Mouse (Mus musculus) MEL (cell line): ENCODE data around the gene Camkv. TPM values are rescaled to one million over a fixed set of nuclear protein-coding genes. Genes with fewer than 3 reads are reported as not detected.

Experiments used
- DNase-seq: peaks from one replicate; pipeline ENCODE4 v3.0.0; 2011; ENCODE audit warnings: low read depth, low spot score
- H3K27ac ChIP-seq: 2 replicates; pipeline ENCODE4 v1.5.1; 2012; ENCODE audit warnings: low read depth, mild to moderate bottlenecking, control low read depth, low read length, moderate library complexity; ENCODE audit not compliant: control insufficient read depth
- H3K27me3 ChIP-seq, 2 experiments: fragments of 150-350 bp in 1 of 2; sonication (generic) in 1 of 2; 2 replicates each; pipeline ENCODE4 v1.6.1; 2012; ENCODE audit warnings: low read length in 2 of 2, mild to moderate bottlenecking in 2 of 2, improper control_type of control experiment in 1 of 2, moderate library complexity in 1 of 2; ENCODE audit not compliant: insufficient read depth in 2 of 2, control insufficient read depth in 1 of 2
- H3K36me3 ChIP-seq, 2 experiments: 2 replicates each; pipeline ENCODE4 v1.6.1; 2012 to 2014; ENCODE audit warnings: low read length in 2 of 2, improper control_type of control experiment in 1 of 2, inconsistent platforms in 1 of 2, mild to moderate bottlenecking in 1 of 2; ENCODE audit not compliant: insufficient read depth in 2 of 2, control insufficient read depth in 1 of 2
- H3K4me1 ChIP-seq, 2 experiments: fragments of 150-350 bp in 1 of 2; sonication (generic) in 1 of 2; 2 replicates each; pipeline ENCODE4 v1.6.1; 2012; ENCODE audit warnings: low read length in 2 of 2, improper control_type of control experiment in 1 of 2, mild to moderate bottlenecking in 1 of 2; ENCODE audit not compliant: insufficient read depth in 2 of 2, control insufficient read depth in 1 of 2
- H3K4me3 ChIP-seq, 2 experiments: fragments of 150-350 bp in 1 of 2; sonication (generic) in 1 of 2; 2 replicates each; pipeline ENCODE4 v1.5.1; 2012; ENCODE audit warnings: low read depth in 2 of 2, low read length in 2 of 2, mild to moderate bottlenecking in 2 of 2, moderate library complexity in 2 of 2, control low read depth in 1 of 2, improper control_type of control experiment in 1 of 2; ENCODE audit not compliant: control insufficient read depth in 1 of 2, insufficient read depth in 1 of 2
- H3K79me2 ChIP-seq: 2 replicates; pipeline ENCODE4 v1.6.1; 2012; ENCODE audit warnings: mild to moderate bottlenecking, low read length, moderate library complexity; ENCODE audit not compliant: control insufficient read depth, poor library complexity, insufficient read depth
- H3K9ac ChIP-seq: 2 replicates; pipeline ENCODE4 v1.6.1; 2012; ENCODE audit warnings: low read depth, mild to moderate bottlenecking, control low read depth, low read length, moderate library complexity; ENCODE audit not compliant: control insufficient read depth, poor library complexity, severe bottlenecking
- H3K9me3 ChIP-seq: fragments of 150-350 bp; sonication (generic); replicated peaks from 2 replicates; pipeline ENCODE4 v1.6.1; 2012; ENCODE audit warnings: mild to moderate bottlenecking, low read length, improper control_type of control experiment, moderate library complexity; ENCODE audit not compliant: insufficient read depth
- BHLHE40 ChIP-seq: IDR thresholded peaks from 2 replicates; pipeline ENCODE4 v1.6.1; 2012; ENCODE audit warnings: low read depth, mild to moderate bottlenecking, inconsistent platforms, low read length, improper control_type of control experiment, borderline replicate concordance
- CHD1 ChIP-seq: IDR thresholded peaks from 2 replicates; pipeline ENCODE4 v1.6.1; 2012; ENCODE audit warnings: low read depth, mild to moderate bottlenecking, inconsistent platforms, low read length, improper control_type of control experiment
- CHD2 ChIP-seq: IDR thresholded peaks from 2 replicates; pipeline ENCODE4 v1.6.1; 2011; ENCODE audit warnings: low read length, improper control_type of control experiment
- E2F4 ChIP-seq: IDR thresholded peaks from 2 replicates; pipeline ENCODE4 v1.6.1; 2011; ENCODE audit warnings: low read depth, low read length, improper control_type of control experiment, borderline replicate concordance
- EP300 ChIP-seq, 2 experiments: IDR thresholded peaks; 2 replicates each; pipeline ENCODE4 v1.6.1; 2011; ENCODE audit warnings: improper control_type of control experiment in 2 of 2, low read length in 2 of 2, low read depth in 1 of 2, mild to moderate bottlenecking in 1 of 2
- HCFC1 ChIP-seq: IDR thresholded peaks from 2 replicates; pipeline ENCODE4 v1.6.1; 2012; ENCODE audit warnings: low read depth, mild to moderate bottlenecking, inconsistent platforms, low read length, improper control_type of control experiment, moderate library complexity
- MAX ChIP-seq: IDR thresholded peaks from 2 replicates; pipeline ENCODE4 v1.6.1; 2011; ENCODE audit warnings: low read length, improper control_type of control experiment
- MAZ ChIP-seq: IDR thresholded peaks from 2 replicates; pipeline ENCODE4 v1.6.1; 2012; ENCODE audit warnings: low read depth, mild to moderate bottlenecking, inconsistent platforms, low read length, improper control_type of control experiment
- MYB ChIP-seq: IDR thresholded peaks from 2 replicates; pipeline ENCODE4 v1.6.1; 2011; ENCODE audit warnings: mild to moderate bottlenecking, low read depth, low read length, improper control_type of control experiment
- NELFE ChIP-seq: IDR thresholded peaks from 2 replicates; pipeline ENCODE4 v1.6.1; 2011; ENCODE audit warnings: low read depth, low read length, improper control_type of control experiment
- NRF1 ChIP-seq: IDR thresholded peaks from 2 replicates; pipeline ENCODE4 v1.6.1; 2014; ENCODE audit warnings: low read depth, mild to moderate bottlenecking, inconsistent platforms, low read length, improper control_type of control experiment, moderate library complexity; ENCODE audit not compliant: poor library complexity, insufficient read depth, severe bottlenecking
- POLR2AphosphoS2 ChIP-seq: IDR thresholded peaks from 2 replicates; pipeline ENCODE4 v1.6.1; 2011; ENCODE audit warnings: low read length, improper control_type of control experiment
- RAD21 ChIP-seq: IDR thresholded peaks from 2 replicates; pipeline ENCODE4 v1.6.1; 2011; ENCODE audit warnings: mild to moderate bottlenecking, low read depth, low read length, improper control_type of control experiment
- TBP ChIP-seq: IDR thresholded peaks from 2 replicates; pipeline ENCODE4 v1.8.0; 2011; ENCODE audit warnings: low read depth, low read length, improper control_type of control experiment
- TCF12 ChIP-seq: IDR thresholded peaks from 2 replicates; pipeline ENCODE4 v1.6.1; 2014; ENCODE audit warnings: low read depth, mild to moderate bottlenecking, inconsistent platforms, low read length, improper control_type of control experiment, moderate library complexity
- UBTF ChIP-seq: IDR thresholded peaks from 2 replicates; pipeline ENCODE4 v1.6.1; 2012; ENCODE audit warnings: low read depth, mild to moderate bottlenecking, inconsistent platforms, low read length, improper control_type of control experiment, moderate library complexity, borderline replicate concordance; ENCODE audit not compliant: insufficient read depth
- USF1 ChIP-seq: IDR thresholded peaks from 2 replicates; pipeline ENCODE4 v1.6.1; 2014; ENCODE audit warnings: low read depth, mild to moderate bottlenecking, inconsistent platforms, low read length, improper control_type of control experiment, moderate library complexity
- USF2 ChIP-seq, 2 experiments: IDR thresholded peaks; 2 replicates each; pipeline ENCODE4 v1.6.1; 2011 to 2012; ENCODE audit warnings: improper control_type of control experiment in 2 of 2, low read length in 2 of 2, borderline replicate concordance in 1 of 2, inconsistent platforms in 1 of 2, low read depth in 1 of 2, mild to moderate bottlenecking in 1 of 2; ENCODE audit not compliant: insufficient read depth in 1 of 2
- ZC3H11A ChIP-seq: IDR thresholded peaks from 2 replicates; pipeline ENCODE4 v1.6.1; 2012; ENCODE audit warnings: low read depth, mild to moderate bottlenecking, inconsistent platforms, low read length, improper control_type of control experiment
- ZMIZ1 ChIP-seq: IDR thresholded peaks from 2 replicates; pipeline ENCODE4 v1.6.1; 2012; ENCODE audit warnings: low read depth, mild to moderate bottlenecking, inconsistent platforms, low read length, improper control_type of control experiment, moderate library complexity
- ZNF384 ChIP-seq: IDR thresholded peaks from 2 replicates; pipeline ENCODE4 v1.6.1; 2012; ENCODE audit warnings: low read depth, mild to moderate bottlenecking, inconsistent platforms, low read length, improper control_type of control experiment
- polyA plus RNA-seq, 2 experiments: library from polyadenylated mRNA; stranded (reverse) in 1 of 2; unstranded in 1 of 2; fragments of >175 nt in 1 of 2; fragments of >200 nt in 1 of 2; gene quantifications; 2 replicates each; pipeline versions ENCODE4 v1.2.1 to v1.2.4; 2012; ENCODE audit warnings: low replicate concordance in 2 of 2, low read depth in 1 of 2; ENCODE audit not compliant: insufficient read length in 2 of 2, insufficient read depth in 1 of 2, missing spikeins in 1 of 2
- total RNA-seq: library from RNA; depleted of rRNA; stranded (reverse); fragments of 300-350 nt; gene quantifications from 2 replicates; pipeline ENCODE4 v1.2.3, GENCODE M21; 2012

Camkv gene
- total and polyA plus RNA-seq, 3 experiments: 0.08 to 0.14 TPM; not detected in 1

DNA sequence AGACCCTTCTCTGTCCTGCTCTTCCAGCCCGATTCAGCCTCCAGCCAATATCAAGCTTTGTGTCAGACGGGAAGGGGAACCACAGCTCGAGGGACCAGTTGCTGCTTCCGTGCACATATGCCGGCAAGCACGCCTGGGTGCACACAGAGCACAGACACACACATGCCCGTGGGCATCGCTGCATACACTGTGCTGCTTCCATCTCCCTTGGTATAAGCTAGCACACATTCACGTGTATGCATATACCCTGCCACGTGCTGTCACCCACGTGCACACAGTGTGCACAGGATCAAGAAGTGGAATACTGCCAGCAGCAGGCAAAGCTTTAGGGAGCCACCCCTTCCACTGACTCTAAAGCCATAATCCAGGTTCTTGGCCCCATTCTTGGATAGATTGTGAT, 1.3 kb upstream of the Camkv start:
- no peak overlapping the region for H3K27ac ChIP-seq
- no peaks in the 10 kb centered on the region for H3K79me2 ChIP-seq
- DNase-seq: no peak
- no peaks in the 10 kb centered on the region for H3K4me1 ChIP-seq
- H3K36me3 ChIP-seq: 0 out of 4 replicates have a peak, but pooled peaks cover 0 to 2% of the 10 kb centered on the region in 2 experiments
- no peak for TF ChIP-seq HCFC1
- TF ChIP-seq MYB: no peak
- no peak for TF ChIP-seq BHLHE40
- TF ChIP-seq MAZ: no peak
- no peak for TF ChIP-seq NRF1
- TF ChIP-seq E2F4: no peak
- TF ChIP-seq ZMIZ1: no peak
- TF ChIP-seq RAD21: no peak
- no peak for TF ChIP-seq TBP
- no peak for TF ChIP-seq NELFE
- TF ChIP-seq USF2 (IDR thresholded peaks at IDR 0.05; ENCODE audit: borderline replicate concordance in 1 of 2, insufficient read depth in 1 of 2, low read depth in 1 of 2, low read length in 2 of 2): no peak
- no peak for TF ChIP-seq MAX
- TF ChIP-seq ZNF384: no peak
- no peak for TF ChIP-seq CHD2
- no peak for TF ChIP-seq CHD1
- no peak for TF ChIP-seq ZC3H11A
- TF ChIP-seq EP300 (IDR thresholded peaks at IDR 0.05; ENCODE audit: low read depth in 1 of 2, low read length in 2 of 2): no peak
- no peak for TF ChIP-seq POLR2AphosphoS2
- TF ChIP-seq, all 39 proteins: peak for 0
- H3K27me3 ChIP-seq: peaks cover 6 to 15% of the 10 kb centered on the region in 2 experiments
- H3K9me3 ChIP-seq: no peaks in the 10 kb centered on the region
- no peak overlapping the region for H3K4me3 ChIP-seq
- no peak overlapping the region for H3K9ac ChIP-seq

DNA sequence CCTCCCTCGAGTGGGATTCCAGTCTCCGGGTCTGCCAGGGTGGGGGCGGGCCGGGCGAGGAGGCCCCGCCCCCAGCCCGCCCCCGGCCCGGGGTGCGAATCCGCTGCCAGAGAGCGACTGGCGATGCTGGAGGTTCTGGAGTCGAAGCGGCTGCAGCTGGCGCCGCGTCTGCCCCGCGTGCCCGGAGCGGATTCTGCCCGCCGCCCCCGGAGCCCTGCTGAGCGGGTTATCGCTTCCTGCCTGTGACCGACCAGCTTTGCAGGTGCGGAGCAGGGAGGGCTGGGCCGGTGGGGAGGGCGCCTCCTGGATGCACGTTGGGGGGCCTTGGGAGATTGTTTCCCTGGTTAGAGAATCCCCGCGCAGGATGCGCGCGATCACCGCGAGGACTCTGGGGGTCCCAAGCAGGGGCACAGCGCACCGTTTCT, 328 bp downstream of the Camkv start:
- Histone ChIP-seq H3K36me3 (0 out of 4 replicates have a peak, but pooled peaks cover 0 to 2% of the 10 kb centered on the region in 2 experiments), H3K4me1 (no peaks in the 10 kb centered on the region), H3K79me2 (no peaks in the 10 kb centered on the region), H3K27me3 (peaks cover 9 to 20% of the 10 kb centered on the region in 2 experiments), H3K9ac (no peak overlapping the region), H3K27ac (no peak overlapping the region), H3K9me3 (no peaks in the 10 kb centered on the region), H3K4me3 (peak overlapping the region in 1 of 2 experiments; percentile 35; a peak in 1 of 4 replicates)
- TF ChIP-seq NRF1 (no peak), USF1 (no peak), USF2 (IDR thresholded peaks at IDR 0.05; ENCODE audit: borderline replicate concordance in 1 of 2, insufficient read depth in 1 of 2, low read depth in 1 of 2, low read length in 2 of 2) (no peak), EP300 (IDR thresholded peaks at IDR 0.05; ENCODE audit: low read depth in 1 of 2, low read length in 2 of 2) (peak in 1 of 2 experiments; percentile 43; a peak in 1 of 4 replicates), TBP (peak; percentile 70), UBTF (peak; percentile 93; the same call in 1 of the 2 replicates), E2F4 (no peak), TCF12 (peak; percentile 73)
- peak; percentile 28 for DNase-seq
